Mouse (Mus musculus) heart, adult 2 months (tissue): ENCODE data around the gene Slc16a12. TPM values are rescaled to one million over a fixed set of nuclear protein-coding genes. Genes with fewer than 3 reads are reported as not detected.
A peak's percentile ranks its signal among the peaks of the same experiment; 100 is the strongest.
"Not testable (repeated sequence)": the region's sequence is repeated elsewhere in the genome, so short reads cannot be mapped to it uniquely, and the experiment has no call there.

ENCODE experiments used
- DNase-seq, 2 experiments: peaks; one replicate each; pipeline ENCODE4 v3.0.0; 2021
- H3K27ac ChIP-seq: fragments of 200-600 bp; 2 replicates; pipeline ENCODE4 v1.8.1; 2022
- H3K27me3 ChIP-seq: fragments of 200-500 bp; 2 replicates; pipeline ENCODE4 v1.6.1; 2012; ENCODE audit warnings: mild to moderate bottlenecking, low read length, inconsistent platforms, mixed read lengths; ENCODE audit not compliant: control insufficient read depth, insufficient read depth
- H3K36me3 ChIP-seq: fragments of 200-500 bp; 2 replicates; pipeline ENCODE4 v1.6.1; 2012; ENCODE audit warnings: low read length, inconsistent platforms; ENCODE audit not compliant: control insufficient read depth, insufficient read depth
- H3K4me1 ChIP-seq: fragments of 200-500 bp; 2 replicates; pipeline ENCODE4 v1.6.1; 2011; ENCODE audit warnings: low read length; ENCODE audit not compliant: control insufficient read depth, insufficient read depth
- H3K4me3 ChIP-seq: fragments of 200-600 bp; 2 replicates; pipeline ENCODE4 v1.8.1; 2022
- H3K79me2 ChIP-seq: fragments of 200-500 bp; replicated peaks from 2 replicates; pipeline ENCODE4 v1.6.1; 2012; ENCODE audit warnings: mild to moderate bottlenecking, inconsistent platforms, low read length, moderate library complexity, mixed read lengths; ENCODE audit not compliant: control insufficient read depth, insufficient read depth
- H3K9ac ChIP-seq: fragments of 200-500 bp; 2 replicates; pipeline ENCODE4 v1.6.1; 2012; ENCODE audit warnings: low read depth, mild to moderate bottlenecking, control low read depth, inconsistent platforms, low read length, mixed read lengths
- CTCF ChIP-seq: fragments of 200-600 bp; IDR thresholded peaks from 2 replicates; pipeline ENCODE4 v1.8.1; 2022; ENCODE audit warnings: antibody characterized with exemption, mild to moderate bottlenecking, moderate library complexity
- EP300 ChIP-seq: fragments of 200-500 bp; IDR thresholded peaks from 2 replicates; pipeline ENCODE4 v1.6.1; 2011; ENCODE audit warnings: low read depth, low read length, control low read depth; ENCODE audit not compliant: insufficient read depth
- POLR2A ChIP-seq: fragments of 200-500 bp; IDR thresholded peaks from 2 replicates; pipeline ENCODE4 v1.6.1; 2011; ENCODE audit warnings: mild to moderate bottlenecking, low read depth, low read length, control low read depth; ENCODE audit not compliant: insufficient read depth
- WGBS: fragments of 180-500 bp; shearing (Covaris S2); methylation state at CpG from one replicate; pipeline ENCODE4 v1.1.7; 2018; 5-methylcytosine and 5-hydroxymethylcytosine counted together
- intact Hi-C: fragments of 180-260 bp; cut with DNase I; formaldehyde crosslinking; loops from one replicate; pipeline ENCODE4 v1.15.1; 2025
- polyA plus RNA-seq: library from polyadenylated mRNA; depleted of rRNA; stranded (reverse); fragments of >200 nt; gene quantifications from 2 replicates; pipeline ENCODE4 v1.2.3, GENCODE M21; 2012
- total RNA-seq, 2 experiments: library from RNA; stranded (reverse); gene quantifications; 2 replicates each; pipeline ENCODE4 v1.2.3; 2021

Gene Slc16a12
- total and polyA plus RNA-seq, 3 experiments: 1.7 to 2.7 (median 2.0) TPM

DNA sequence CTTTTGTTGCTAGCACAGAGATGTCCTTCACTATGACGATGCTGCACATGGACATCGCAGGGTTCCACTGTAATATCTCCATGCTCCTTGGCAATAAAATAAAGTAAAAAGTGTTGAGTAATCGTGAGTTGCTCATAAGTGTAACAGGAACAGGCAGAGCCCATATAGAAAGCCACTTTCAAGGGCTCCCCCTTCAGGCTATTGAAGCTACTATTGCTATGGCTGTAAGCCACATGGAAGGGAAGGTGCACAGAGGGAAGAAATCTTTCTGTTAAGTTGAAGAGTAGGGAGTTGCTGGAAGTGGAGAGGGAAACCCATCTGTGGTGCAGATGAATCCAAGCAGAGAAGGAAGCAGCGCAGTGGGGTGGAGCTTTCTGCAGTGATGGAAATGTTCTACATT lies 4.1 kb upstream of the Slc16a12 start:
- WGBS: 78% methylated on average over 4 of the region's 4 CpGs
- intact Hi-C loops: no loop called here
- Histone ChIP-seq H3K36me3 (no peaks in the 10 kb centered on the region), H3K27ac (no peak overlapping the region), H3K4me3 (no peak overlapping the region), H3K79me2 (no peaks in the 10 kb centered on the region), H3K27me3 (peaks cover 5% of the 10 kb centered on the region), H3K4me1 (no peaks in the 10 kb centered on the region; the same call in 1 of the 2 replicates), H3K9ac (no peak overlapping the region)
- no peak for DNase-seq
- no peak for TF ChIP-seq POLR2A
- peak; percentile 58 for TF ChIP-seq CTCF

- Histone ChIP-seq H3K27ac (no peak overlapping the region), H3K27me3 (peaks cover 5% of the 10 kb centered on the region), H3K9ac (no peak overlapping the region), H3K36me3 (no peaks in the 10 kb centered on the region), H3K4me3 (no peak overlapping the region), H3K4me1 (no peaks in the 10 kb centered on the region; the same call in 1 of the 2 replicates), H3K79me2 (no peaks in the 10 kb centered on the region)
- 88% methylated on average over 2 of the region's 2 CpGs for WGBS
- TF ChIP-seq EP300 (no peak), POLR2A (no peak), CTCF (no peak)
- intact Hi-C loops: no loop called here
- no peak for DNase-seq
These were observed 1.9 kb upstream of the Slc16a12 start for GRCm38 (mm10) chr19:34748992-34749391.

GRCm38 (mm10) chr19:34747969-34748368 lies 880 bp upstream of the Slc16a12 start:
- H3K4me3 ChIP-seq, H3K4me1 ChIP-seq, H3K27me3 ChIP-seq, H3K9ac ChIP-seq, DNase-seq, H3K79me2 ChIP-seq, intact Hi-C loops, H3K27ac ChIP-seq, H3K36me3 ChIP-seq: not testable (repeated sequence)
- 96% methylated on average over 6 of the region's 6 CpGs for WGBS

DNA sequence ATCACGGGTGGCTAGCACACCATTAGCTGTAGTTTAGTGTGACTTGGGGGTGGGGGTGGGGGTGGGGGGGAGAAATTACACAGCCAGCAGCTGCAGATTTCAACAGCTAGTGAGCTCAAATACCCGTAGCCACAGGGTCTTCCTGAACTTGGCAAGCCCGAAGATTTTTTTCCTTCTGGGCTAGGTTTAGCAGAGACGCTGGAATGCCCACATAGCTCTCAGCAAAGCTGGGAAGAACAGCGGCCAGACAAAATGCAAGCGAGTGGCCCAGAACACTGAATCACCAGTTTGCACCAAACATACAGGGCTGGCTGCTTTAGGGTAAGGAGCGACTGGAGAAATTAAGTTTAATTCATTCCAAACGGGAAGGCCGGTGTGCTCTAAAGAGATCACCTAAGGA lies 888 bp downstream of the Slc16a12 start:
- H3K36me3 ChIP-seq: no peaks in the 10 kb centered on the region
- peaks cover 5% of the 10 kb centered on the region for H3K27me3 ChIP-seq
- peak overlapping the region; percentile 63 for H3K4me3 ChIP-seq
- no peak for TF ChIP-seq EP300
- no peak for TF ChIP-seq POLR2A
- TF ChIP-seq CTCF: no peak
- 18% methylated on average over 9 of the region's 9 CpGs for WGBS
- no peaks in the 10 kb centered on the region; the same call in 1 of the 2 replicates for H3K4me1 ChIP-seq
- H3K79me2 ChIP-seq: no peaks in the 10 kb centered on the region
- DNase-seq: no peak
- peak overlapping the region; percentile 85; the same call in 1 of the 2 replicates for H3K9ac ChIP-seq
- intact Hi-C loops: no loop called here
- peak overlapping the region; percentile 64; the same call in 1 of the 2 replicates for H3K27ac ChIP-seq

- no peak overlapping the region for H3K4me3 ChIP-seq
- peaks cover 5% of the 10 kb centered on the region for H3K27me3 ChIP-seq
- no peak overlapping the region for H3K27ac ChIP-seq
- H3K36me3 ChIP-seq: no peaks in the 10 kb centered on the region
- no peaks in the 10 kb centered on the region; the same call in 1 of the 2 replicates for H3K4me1 ChIP-seq
- 83% methylated on average over 8 of the region's 8 CpGs for WGBS
- TF ChIP-seq CTCF (no peak), EP300 (no peak), POLR2A (no peak)
- intact Hi-C loops: no loop called here
- no peaks in the 10 kb centered on the region for H3K79me2 ChIP-seq
- no peak for DNase-seq
- no peak overlapping the region for H3K9ac ChIP-seq
These were observed 2.1 kb downstream of the Slc16a12 start for GRCm38 (mm10) chr19:34745012-34745411.

GRCm38 (mm10) chr19:34737916-34738315 lies 9.2 kb downstream of the Slc16a12 start:
- TF ChIP-seq EP300: no peak
- Histone ChIP-seq H3K36me3 (no peaks in the 10 kb centered on the region), H3K4me3 (no peak overlapping the region), H3K9ac (no peak overlapping the region), H3K27me3 (no peaks in the 10 kb centered on the region), H3K79me2 (no peaks in the 10 kb centered on the region), H3K27ac (no peak overlapping the region), H3K4me1 (no peaks in the 10 kb centered on the region)
- intact Hi-C loops: no loop called here
- DNase-seq: no peak
- WGBS: 82% methylated on average over 3 of the region's 3 CpGs

DNA sequence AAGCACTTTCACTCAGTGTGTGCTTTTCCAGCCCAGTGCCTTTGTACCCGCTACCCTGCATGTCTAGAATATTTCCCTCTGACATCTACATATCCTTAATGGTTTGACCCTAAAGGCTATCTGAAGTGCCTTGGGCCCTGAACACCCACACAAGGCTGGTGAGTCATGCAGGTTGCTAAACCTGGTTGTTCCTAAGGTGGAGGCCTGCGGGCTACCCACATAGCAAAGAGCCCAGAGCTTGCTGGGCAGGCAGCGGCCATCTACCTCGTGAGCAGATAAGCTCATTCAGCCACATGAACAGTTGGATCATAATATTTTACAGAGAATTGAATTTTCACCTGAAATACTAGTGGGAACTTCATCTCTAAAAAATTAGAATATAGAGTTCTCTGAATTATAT lies 11.2 kb downstream of the Slc16a12 start:
- Histone ChIP-seq H3K9ac (no peak overlapping the region), H3K27ac (no peak overlapping the region), H3K27me3 (no peaks in the 10 kb centered on the region), H3K4me1 (no peaks in the 10 kb centered on the region), H3K79me2 (no peaks in the 10 kb centered on the region), H3K36me3 (no peaks in the 10 kb centered on the region), H3K4me3 (no peak overlapping the region)
- intact Hi-C loops: no loop called here
- WGBS: 80% methylated on average over 4 of the region's 4 CpGs
- DNase-seq: no peak
- TF ChIP-seq EP300 (no peak), CTCF (no peak), POLR2A (no peak)
